Mouse (Mus musculus) 416B (cell line): ENCODE results near the gene Il1rn.

ENCODE experiments used
- DNase-seq: peaks from one replicate; pipeline ENCODE4 v3.0.0; 2011; ENCODE audit warnings: low read depth

Il1rn gene

GRCm38 (mm10) chr2:24382456-24383230 lies 46.0 kb downstream of the Il1rn start:
- DNase-seq: peak; percentile 46

GRCm38 (mm10) chr2:24383636-24384035 lies 47.0 kb downstream of the Il1rn start:
- peak; percentile 38 for DNase-seq

GRCm38 (mm10) chr2:24384393-24384792 lies 47.7 kb downstream of the Il1rn start:
- DNase-seq: no peak

- peak; percentile 64 for DNase-seq
Measured at GRCm38 (mm10) chr2:24385111-24385961, 48.7 kb downstream of the Il1rn start.

- peak; percentile 94 for DNase-seq
Measured at GRCm38 (mm10) chr2:24386158-24386963, 49.7 kb downstream of the Il1rn start.

- DNase-seq: peak; percentile 61
Measured at GRCm38 (mm10) chr2:24386964-24387320, 50.3 kb downstream of the Il1rn start.

GRCm38 (mm10) chr2:24387361-24388283 lies 51.0 kb downstream of the Il1rn start:
- DNase-seq: no peak

GRCm38 (mm10) chr2:24393251-24393650 lies 56.6 kb downstream of the Il1rn start:
- no peak for DNase-seq

GRCm38 (mm10) chr2:24397115-24397514 lies 60.5 kb downstream of the Il1rn start:
- no peak for DNase-seq

GRCm38 (mm10) chr2:24400711-24401110 lies 64.1 kb downstream of the Il1rn start:
- DNase-seq: no peak
